Mouse (Mus musculus) mature B cell (primary cell): ENCODE data around the gene Wrnip1.

Source experiments
- in situ Hi-C: fragments of 300-500 bp; cut with MboI; formaldehyde crosslinking; loops from 2 replicates; pipeline ENCODE4 v1.14.3; 2019

Gene Wrnip1

GRCm38 (mm10) chr13:32801693-32802221 lies at the start of gene Wrnip1:
TSS of gene Wrnip1 (plus strand) at chr13:32802038.
- in situ Hi-C loops = no loop called here

GRCm38 (mm10) chr13:32752066-32752657 lies 49.7 kb upstream of the Wrnip1 start:
- in situ Hi-C loops = no loop called here

GRCm38 (mm10) chr13:32759036-32759435 lies 42.8 kb upstream of the Wrnip1 start:
- in situ Hi-C loops = no loop called here

GRCm38 (mm10) chr13:32760795-32761194 lies 41.0 kb upstream of the Wrnip1 start:
- in situ Hi-C loops = no loop called here

- in situ Hi-C loops = no loop called here
Measured at GRCm38 (mm10) chr13:32763141-32763540, 38.7 kb upstream of the Wrnip1 start.

GRCm38 (mm10) chr13:32764448-32764847 lies 37.4 kb upstream of the Wrnip1 start:
- in situ Hi-C loops = no loop called here

GRCm38 (mm10) chr13:32768104-32768503 lies 33.7 kb upstream of the Wrnip1 start:
- in situ Hi-C loops = no loop called here

- in situ Hi-C loops = no loop called here
Measured at GRCm38 (mm10) chr13:32769960-32770359, 31.9 kb upstream of the Wrnip1 start.

- in situ Hi-C loops = no loop called here
Measured at GRCm38 (mm10) chr13:32775889-32776288, 25.9 kb upstream of the Wrnip1 start.

GRCm38 (mm10) chr13:32776350-32776749 lies 25.5 kb upstream of the Wrnip1 start:
- in situ Hi-C loops = no loop called here

- in situ Hi-C loops = no loop called here
Measured at GRCm38 (mm10) chr13:32778861-32779260, 23.0 kb upstream of the Wrnip1 start.

- in situ Hi-C loops = no loop called here
Measured at GRCm38 (mm10) chr13:32783055-32783454, 18.8 kb upstream of the Wrnip1 start.

- in situ Hi-C loops = no loop called here
Measured at GRCm38 (mm10) chr13:32783816-32784215, 18.0 kb upstream of the Wrnip1 start, which contains the start of gene Mylk4. TSS of gene Mylk4 (minus strand) at chr13:32783954.

GRCm38 (mm10) chr13:32787584-32787983 lies 14.3 kb upstream of the Wrnip1 start:
- in situ Hi-C loops = no loop called here

GRCm38 (mm10) chr13:32789781-32790180 lies 12.1 kb upstream of the Wrnip1 start:
- in situ Hi-C loops = no loop called here

GRCm38 (mm10) chr13:32794619-32795018 lies 7.2 kb upstream of the Wrnip1 start:
- in situ Hi-C loops = no loop called here

- in situ Hi-C loops = no loop called here
Measured at GRCm38 (mm10) chr13:32795166-32795565, 6.7 kb upstream of the Wrnip1 start.

GRCm38 (mm10) chr13:32797085-32797484 lies 4.8 kb upstream of the Wrnip1 start:
- in situ Hi-C loops = no loop called here

GRCm38 (mm10) chr13:32799131-32799530 lies 2.7 kb upstream of the Wrnip1 start:
- in situ Hi-C loops = no loop called here

GRCm38 (mm10) chr13:32800859-32801258 lies 979 bp upstream of the Wrnip1 start:
- in situ Hi-C loops = no loop called here

- in situ Hi-C loops = no loop called here
Measured at GRCm38 (mm10) chr13:32802259-32803081, 632 bp downstream of the Wrnip1 start, which contains the start of gene D930007J09Rik. TSS of gene D930007J09Rik (minus strand) at chr13:32802849.

- in situ Hi-C loops = no loop called here
Measured at GRCm38 (mm10) chr13:32803701-32804345, 2.0 kb downstream of the Wrnip1 start.
